Mouse (Mus musculus) MEL (cell line): Measurements from ENCODE around the gene Stac2.

Source experiments
- CHD2 ChIP-seq: IDR thresholded peaks from 2 replicates; pipeline ENCODE4 v1.6.1; 2011; ENCODE audit warnings: low read length, improper control_type of control experiment
- CTCF ChIP-seq, 3 experiments: IDR thresholded peaks in 2 of 3; conservative IDR thresholded peaks in 1 of 3; 2 replicates each; pipeline ENCODE4 v1.5.1; 2011 to 2012; ENCODE audit warnings: low read length in 3 of 3, low read depth in 2 of 3, mild to moderate bottlenecking in 2 of 3, improper control_type of control experiment in 1 of 3, inconsistent platforms in 1 of 3, mixed read lengths in 1 of 3, moderate library complexity in 1 of 3; ENCODE audit not compliant: control insufficient read depth in 1 of 3, insufficient read depth in 1 of 3, poor library complexity in 1 of 3, severe bottlenecking in 1 of 3
- EP300 ChIP-seq, 2 experiments: IDR thresholded peaks; 2 replicates each; pipeline ENCODE4 v1.6.1; 2011; ENCODE audit warnings: improper control_type of control experiment in 2 of 2, low read length in 2 of 2, low read depth in 1 of 2, mild to moderate bottlenecking in 1 of 2
- HCFC1 ChIP-seq: IDR thresholded peaks from 2 replicates; pipeline ENCODE4 v1.6.1; 2012; ENCODE audit warnings: low read depth, mild to moderate bottlenecking, inconsistent platforms, low read length, improper control_type of control experiment, moderate library complexity
- MAX ChIP-seq: IDR thresholded peaks from 2 replicates; pipeline ENCODE4 v1.6.1; 2011; ENCODE audit warnings: low read length, improper control_type of control experiment
- MYB ChIP-seq: IDR thresholded peaks from 2 replicates; pipeline ENCODE4 v1.6.1; 2011; ENCODE audit warnings: mild to moderate bottlenecking, low read depth, low read length, improper control_type of control experiment
- POLR2A ChIP-seq, 2 experiments: IDR thresholded peaks; 2 replicates each; pipeline ENCODE4 v1.6.1; 2011 to 2012; ENCODE audit warnings: low read length in 2 of 2, mild to moderate bottlenecking in 2 of 2, control low read depth in 1 of 2, improper control_type of control experiment in 1 of 2, low read depth in 1 of 2, moderate library complexity in 1 of 2; ENCODE audit not compliant: control insufficient read depth in 1 of 2, insufficient read depth in 1 of 2, poor library complexity in 1 of 2
- POLR2AphosphoS5 ChIP-seq: IDR thresholded peaks from 2 replicates; pipeline ENCODE4 v1.6.1; 2012; ENCODE audit warnings: low read depth, borderline replicate concordance, mild to moderate bottlenecking, inconsistent platforms, low read length, moderate library complexity, mixed read lengths
- TCF12 ChIP-seq: IDR thresholded peaks from 2 replicates; pipeline ENCODE4 v1.6.1; 2014; ENCODE audit warnings: low read depth, mild to moderate bottlenecking, inconsistent platforms, low read length, improper control_type of control experiment, moderate library complexity
- USF1 ChIP-seq: IDR thresholded peaks from 2 replicates; pipeline ENCODE4 v1.6.1; 2014; ENCODE audit warnings: low read depth, mild to moderate bottlenecking, inconsistent platforms, low read length, improper control_type of control experiment, moderate library complexity
- USF2 ChIP-seq, 2 experiments: IDR thresholded peaks; 2 replicates each; pipeline ENCODE4 v1.6.1; 2011 to 2012; ENCODE audit warnings: improper control_type of control experiment in 2 of 2, low read length in 2 of 2, borderline replicate concordance in 1 of 2, inconsistent platforms in 1 of 2, low read depth in 1 of 2, mild to moderate bottlenecking in 1 of 2; ENCODE audit not compliant: insufficient read depth in 1 of 2
- ZNF384 ChIP-seq: IDR thresholded peaks from 2 replicates; pipeline ENCODE4 v1.6.1; 2012; ENCODE audit warnings: low read depth, mild to moderate bottlenecking, inconsistent platforms, low read length, improper control_type of control experiment

DNA sequence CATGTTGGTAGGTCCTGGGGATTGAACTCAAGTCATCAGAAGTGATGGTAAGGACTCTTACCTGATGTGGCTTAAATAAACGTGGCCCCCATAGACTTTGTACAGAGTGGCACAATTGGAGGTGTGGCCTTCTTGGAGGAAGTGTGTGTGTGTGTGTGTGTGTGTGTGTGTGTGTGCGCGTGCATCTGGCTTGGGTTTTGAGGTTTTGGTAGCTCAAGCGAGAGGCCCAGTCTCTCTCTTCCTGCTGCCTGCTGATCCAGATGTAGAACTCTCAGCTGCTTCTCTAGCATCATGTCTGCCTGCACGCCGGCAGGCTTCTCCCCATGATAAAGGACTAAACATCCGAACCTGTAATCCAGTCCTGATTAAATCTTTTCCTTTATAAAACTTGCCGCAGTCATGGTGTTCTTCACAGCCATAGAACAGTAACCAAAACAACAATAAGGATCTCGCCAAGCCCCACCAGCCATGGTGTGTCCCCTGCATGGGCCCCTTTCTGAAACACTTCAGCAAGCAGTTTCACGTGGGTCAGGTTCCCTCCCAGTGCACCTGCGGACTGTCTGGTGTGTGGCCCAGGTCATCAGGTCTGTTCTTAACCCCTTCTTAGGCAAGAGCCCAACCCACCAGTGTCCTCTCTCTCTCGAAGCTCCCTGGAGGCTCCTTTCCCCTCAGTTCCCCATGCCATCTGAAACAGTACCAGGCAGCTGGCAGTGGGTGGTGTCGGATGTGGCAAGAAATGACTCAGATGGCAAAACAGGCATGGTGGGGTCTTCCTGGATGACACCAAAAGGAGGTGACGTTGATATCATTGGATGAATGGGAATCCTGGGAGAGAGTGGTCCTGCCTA, 3.4 kb downstream of the Stac2 start:
- TF ChIP-seq USF2 (IDR thresholded peaks at IDR 0.05; ENCODE audit: borderline replicate concordance in 1 of 2, insufficient read depth in 1 of 2, low read depth in 1 of 2, low read length in 2 of 2) (no peak), POLR2A (IDR thresholded peaks at IDR 0.05; ENCODE audit: control insufficient read depth in 1 of 2, insufficient read depth in 1 of 2, low read depth in 1 of 2, low read length in 2 of 2, poor library complexity in 1 of 2) (no peak), MYB (no peak), CTCF (IDR thresholded peaks at IDR 0.05 in 2 of 3, conservative IDR thresholded peaks at IDR 0.05 in 1 of 3; ENCODE audit: control insufficient read depth in 1 of 3, insufficient read depth in 1 of 3, low read depth in 2 of 3, low read length in 3 of 3, poor library complexity in 1 of 3, severe bottlenecking in 1 of 3) (no peak), USF1 (no peak), HCFC1 (no peak), EP300 (IDR thresholded peaks at IDR 0.05; ENCODE audit: low read depth in 1 of 2, low read length in 2 of 2) (no peak), MAX (no peak), ZNF384 (no peak), POLR2AphosphoS5 (no peak), CHD2 (no peak), TCF12 (no peak)
